Mouse (Mus musculus) heart, postnatal 0 days (tissue): ENCODE measurements at regions not wholly inside any gene's neighbourhood (a gene's known extent, or its start where the extent isn't known, plus 50 kb on each side); places are given as distances from the start of the nearest gene placed in this dataset.

ENCODE experiments used
- CTCF ChIP-seq: IDR thresholded peaks from 2 replicates; pipeline ENCODE4 v1.5.1; 2016; ENCODE audit warnings: antibody characterized with exemption, control low read depth, low read depth
- EP300 ChIP-seq: IDR thresholded peaks from 2 replicates; pipeline ENCODE4 v1.6.1; 2016; ENCODE audit warnings: antibody characterized with exemption, low read depth

GRCm38 (mm10) chr9:23111500-23111899 lies 111.4 kb upstream of the Bmper start:
- no peak for TF ChIP-seq CTCF
- TF ChIP-seq EP300: no peak
